Mouse (Mus musculus) 416B (cell line): Measurements from ENCODE around the gene Rgs6.
A peak's percentile ranks its signal among the peaks of the same experiment; 100 is the strongest.

Experiments
- DNase-seq: peaks from one replicate; pipeline ENCODE4 v3.0.0; 2011; ENCODE audit warnings: low read depth

Gene Rgs6

GRCm38 (mm10) chr12:82649991-82650390 is 61.9 kb downstream of the Rgs6 start:
- DNase-seq = no peak

DNA sequence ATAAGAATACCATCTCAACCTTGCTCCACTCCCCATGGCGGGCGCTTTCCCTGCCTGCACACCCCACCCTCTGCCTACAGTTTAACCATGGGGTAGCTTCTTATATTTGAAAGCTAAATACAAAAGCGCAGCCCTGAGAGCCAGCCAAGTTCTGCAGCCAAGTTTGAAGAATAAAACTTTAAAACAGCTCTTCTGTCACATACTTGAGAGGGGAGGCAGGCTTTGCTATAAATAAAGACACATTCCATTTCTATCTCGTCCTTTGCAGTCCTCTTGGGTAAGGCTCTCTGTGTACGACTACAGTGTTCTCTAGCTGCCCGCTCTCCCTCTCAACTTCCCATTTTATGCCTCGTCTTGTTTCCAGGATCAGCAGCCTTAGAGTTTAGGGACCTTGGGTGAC is 76.5 kb downstream of the Rgs6 start:
- no peak for DNase-seq

GRCm38 (mm10) chr12:82667441-82667840 is 79.3 kb downstream of the Rgs6 start:
- no peak for DNase-seq

- no peak for DNase-seq
These were observed 82.2 kb downstream of the Rgs6 start for GRCm38 (mm10) chr12:82670201-82670737.

DNA sequence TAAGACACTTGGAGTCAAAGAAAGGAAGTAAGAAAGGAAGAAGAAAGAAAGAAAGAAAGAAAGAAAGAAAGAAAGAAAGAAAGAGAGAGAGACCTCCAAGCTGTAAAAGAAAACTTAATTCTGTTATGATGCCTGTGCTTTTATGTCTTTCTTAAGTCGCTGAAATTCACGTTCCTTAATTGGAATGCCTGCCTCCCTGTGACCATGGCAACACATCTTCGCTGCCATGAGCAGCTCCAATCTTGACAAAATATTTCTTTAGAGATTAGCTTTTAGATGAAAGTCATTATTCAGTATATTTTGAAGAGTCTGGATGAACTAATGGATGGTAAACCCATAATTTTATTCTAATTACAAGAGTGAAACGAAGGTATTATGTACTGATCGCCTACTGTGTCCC is 83.5 kb downstream of the Rgs6 start:
- DNase-seq = no peak

- DNase-seq = no peak
These were observed 87.0 kb downstream of the Rgs6 start for GRCm38 (mm10) chr12:82675137-82675536.

- no peak for DNase-seq
These were observed 98.9 kb downstream of the Rgs6 start for GRCm38 (mm10) chr12:82687015-82687414.

DNA sequence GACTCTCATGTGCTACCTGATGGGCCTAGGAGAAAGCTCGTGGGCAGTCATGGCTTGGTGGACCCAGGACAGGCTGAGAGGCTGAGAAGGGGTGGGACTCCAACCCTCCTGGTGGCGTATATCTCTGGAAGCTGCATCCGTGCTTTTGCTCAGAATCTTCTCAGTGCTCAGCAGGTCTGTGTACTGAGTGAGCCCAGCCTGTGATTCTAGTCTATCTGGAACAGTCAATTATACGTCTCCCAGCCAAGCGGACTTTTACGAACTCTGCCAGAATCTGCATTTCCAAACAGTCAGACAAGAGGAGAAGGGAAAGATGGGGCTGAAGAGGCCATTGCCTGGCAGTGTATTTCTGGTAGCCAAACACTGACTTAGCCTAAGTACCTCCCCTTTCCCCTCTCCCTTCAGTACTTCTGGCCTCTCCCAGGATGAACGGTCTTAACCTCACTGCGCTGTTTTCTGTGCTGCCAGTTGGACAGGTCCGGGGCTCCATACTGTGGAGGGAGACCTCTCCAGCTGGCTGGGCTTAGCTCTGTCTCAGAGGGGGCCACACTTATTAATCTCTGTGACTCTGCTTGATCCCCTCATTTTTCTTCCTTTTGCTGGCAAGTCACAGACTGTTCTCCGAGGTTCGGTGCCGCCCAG is 110.9 kb downstream of the Rgs6 start:
- no peak for DNase-seq

DNA sequence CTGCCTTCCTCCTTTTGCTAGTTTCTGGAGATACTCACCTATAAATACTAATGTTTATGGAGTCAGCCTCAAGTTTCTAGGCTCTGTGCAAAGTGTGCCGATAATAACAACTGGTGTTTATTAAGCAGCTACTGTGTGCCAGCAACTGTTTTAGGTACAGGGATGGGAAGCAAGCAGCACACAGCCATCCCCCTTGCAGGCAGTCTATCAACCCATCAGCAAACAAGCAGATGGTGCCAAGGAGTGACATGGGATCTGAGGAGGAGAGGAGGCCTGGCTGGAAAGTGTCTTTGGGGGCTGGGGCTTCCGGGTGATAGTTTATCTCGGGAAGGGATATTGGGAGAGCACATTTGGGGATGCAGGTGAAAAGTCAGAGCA is 111.4 kb downstream of the Rgs6 start:
- no peak for DNase-seq

GRCm38 (mm10) chr12:82700241-82700640 is 112.1 kb downstream of the Rgs6 start:
- DNase-seq = no peak

- peak; percentile 33 for DNase-seq
These were observed 112.7 kb downstream of the Rgs6 start for GRCm38 (mm10) chr12:82700840-82701239.

- DNase-seq = no peak
These were observed 113.3 kb downstream of the Rgs6 start for GRCm38 (mm10) chr12:82701359-82701758.

DNA sequence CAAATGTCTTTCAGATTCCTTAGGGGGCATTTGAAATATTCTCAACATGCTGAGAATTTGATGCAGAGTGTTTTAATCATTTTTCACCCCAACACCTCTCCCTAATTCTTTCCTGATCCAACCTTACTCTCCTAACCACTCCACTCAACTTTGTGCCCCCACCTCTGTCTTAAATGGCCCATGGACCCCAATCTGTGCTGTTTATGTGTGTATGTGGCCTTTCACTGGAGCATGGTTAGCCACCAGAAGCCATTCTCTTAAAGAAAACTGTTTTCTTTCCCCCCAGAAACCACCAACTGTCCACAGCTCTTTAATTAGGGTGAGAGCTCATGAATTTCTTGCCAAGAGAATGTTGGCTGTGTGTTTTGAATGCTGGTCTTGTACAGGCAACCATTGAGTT is 122.3 kb downstream of the Rgs6 start:
- no peak for DNase-seq

DNA sequence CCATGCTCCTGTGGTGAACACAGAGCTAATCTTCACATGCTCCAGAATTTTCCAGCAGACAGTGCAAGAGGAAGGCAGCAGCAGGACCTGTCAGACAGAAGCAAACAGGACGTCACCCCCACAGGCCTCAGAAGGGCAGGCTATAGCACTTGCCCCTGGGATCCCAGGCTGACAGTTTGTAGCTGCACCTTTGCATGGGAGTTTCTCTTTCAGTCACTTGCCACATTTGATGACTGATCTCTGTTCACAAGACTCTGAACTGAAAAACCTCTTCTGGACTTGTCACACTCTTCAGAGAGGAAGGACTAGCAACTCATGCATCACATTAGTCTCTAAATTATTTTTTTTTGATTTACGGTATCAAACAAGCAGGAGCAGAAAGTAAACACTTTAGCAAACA is 126.2 kb downstream of the Rgs6 start:
- DNase-seq = no peak

GRCm38 (mm10) chr12:82723017-82723540 is 135.0 kb downstream of the Rgs6 start:
- no peak for DNase-seq

- no peak for DNase-seq
These were observed 138.2 kb downstream of the Rgs6 start for GRCm38 (mm10) chr12:82726255-82726654.

DNA sequence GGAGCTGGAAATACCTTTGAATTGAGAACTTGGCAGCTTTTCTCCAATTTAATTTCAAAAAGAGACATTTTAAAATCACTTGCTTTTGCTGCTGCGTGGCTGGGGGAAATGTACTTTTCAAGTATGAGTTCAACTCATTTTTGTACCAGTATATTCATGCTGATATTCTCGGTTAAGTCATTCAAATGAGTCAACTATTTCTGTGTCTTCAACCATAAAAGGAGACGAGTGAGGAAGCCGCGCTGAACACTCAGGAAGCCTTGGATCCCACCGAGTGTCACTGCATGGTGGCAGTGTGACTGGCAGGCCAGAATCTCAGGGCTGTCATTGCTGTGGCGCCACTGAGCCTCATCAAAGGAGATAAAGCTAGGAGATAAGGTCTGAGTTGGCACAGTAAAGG is 143.5 kb downstream of the Rgs6 start:
- DNase-seq = no peak

- no peak for DNase-seq
These were observed 154.9 kb downstream of the Rgs6 start for GRCm38 (mm10) chr12:82742955-82743354.

GRCm38 (mm10) chr12:82744026-82744425 is 155.9 kb downstream of the Rgs6 start:
- DNase-seq = no peak

DNA sequence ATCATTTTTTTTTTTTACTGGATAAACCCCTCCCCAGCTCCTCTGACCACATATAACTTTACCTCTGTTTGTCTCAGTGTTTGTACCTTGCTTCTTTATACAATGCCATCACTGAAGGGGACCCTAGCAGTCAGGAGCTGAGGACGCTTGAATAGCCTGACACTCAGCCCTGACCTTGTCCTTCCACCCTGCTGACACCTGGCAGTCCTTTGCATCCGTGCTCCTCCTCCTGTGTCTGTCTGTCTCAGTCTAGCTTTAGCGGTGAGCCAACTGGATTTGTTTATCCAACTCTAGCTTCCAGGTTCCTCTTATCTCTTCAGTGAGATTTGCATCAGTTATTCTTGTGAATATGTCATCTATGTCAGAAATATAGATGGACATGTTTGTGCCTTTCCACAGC is 156.7 kb downstream of the Rgs6 start:
- DNase-seq = no peak

GRCm38 (mm10) chr12:82747099-82747498 is 159.0 kb downstream of the Rgs6 start:
- DNase-seq = no peak

DNA sequence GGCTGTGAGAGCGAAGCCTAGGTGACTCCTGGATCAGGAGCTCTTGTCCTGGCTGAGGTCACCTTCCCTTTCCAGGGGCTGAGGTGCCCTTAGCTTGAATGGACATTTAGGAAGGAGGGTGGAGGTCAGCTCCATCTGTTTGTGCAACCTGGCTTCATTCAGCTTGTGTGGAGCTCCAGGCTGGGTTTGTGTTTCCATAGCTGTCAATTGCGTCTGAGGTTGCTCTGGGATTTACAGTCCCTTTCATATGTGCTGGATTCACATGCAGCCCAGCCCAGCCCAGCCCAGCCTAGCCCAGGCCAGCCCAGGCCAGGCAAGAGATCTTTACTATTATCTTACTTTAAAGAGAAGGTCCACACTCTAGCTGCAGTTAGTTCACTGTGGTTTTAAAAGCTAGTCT is 163.8 kb downstream of the Rgs6 start:
- no peak for DNase-seq

GRCm38 (mm10) chr12:82754501-82754900 is 166.4 kb downstream of the Rgs6 start:
- DNase-seq = no peak

DNA sequence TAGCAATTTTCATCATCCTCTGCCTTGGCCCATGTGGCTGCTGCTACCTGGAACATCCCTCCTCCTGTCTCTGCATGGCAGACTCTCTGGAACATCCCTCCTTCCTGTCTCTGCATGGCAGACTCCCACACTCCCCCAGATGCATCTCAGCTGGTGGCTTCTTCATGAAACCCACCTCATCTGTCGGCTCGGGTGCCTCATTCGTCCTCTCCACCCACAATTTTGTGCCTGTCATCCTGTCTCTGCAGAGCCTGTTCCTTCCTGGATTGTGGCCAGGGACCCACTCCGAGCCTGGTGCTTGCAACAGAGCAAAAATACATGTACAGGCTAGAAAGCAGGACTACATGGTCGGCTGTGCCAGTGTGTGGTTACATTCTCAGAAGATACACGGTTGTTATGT is 168.7 kb downstream of the Rgs6 start:
- DNase-seq = no peak
